Mouse (Mus musculus): ENCODE measurements around the gene Dnajc5g. TPM values are rescaled to one million over a fixed set of nuclear protein-coding genes. Genes with fewer than 3 reads are reported as not detected.

The Dnajc5g gene
- polyA plus RNA-seq, 1 experiment: not detected

DNA sequence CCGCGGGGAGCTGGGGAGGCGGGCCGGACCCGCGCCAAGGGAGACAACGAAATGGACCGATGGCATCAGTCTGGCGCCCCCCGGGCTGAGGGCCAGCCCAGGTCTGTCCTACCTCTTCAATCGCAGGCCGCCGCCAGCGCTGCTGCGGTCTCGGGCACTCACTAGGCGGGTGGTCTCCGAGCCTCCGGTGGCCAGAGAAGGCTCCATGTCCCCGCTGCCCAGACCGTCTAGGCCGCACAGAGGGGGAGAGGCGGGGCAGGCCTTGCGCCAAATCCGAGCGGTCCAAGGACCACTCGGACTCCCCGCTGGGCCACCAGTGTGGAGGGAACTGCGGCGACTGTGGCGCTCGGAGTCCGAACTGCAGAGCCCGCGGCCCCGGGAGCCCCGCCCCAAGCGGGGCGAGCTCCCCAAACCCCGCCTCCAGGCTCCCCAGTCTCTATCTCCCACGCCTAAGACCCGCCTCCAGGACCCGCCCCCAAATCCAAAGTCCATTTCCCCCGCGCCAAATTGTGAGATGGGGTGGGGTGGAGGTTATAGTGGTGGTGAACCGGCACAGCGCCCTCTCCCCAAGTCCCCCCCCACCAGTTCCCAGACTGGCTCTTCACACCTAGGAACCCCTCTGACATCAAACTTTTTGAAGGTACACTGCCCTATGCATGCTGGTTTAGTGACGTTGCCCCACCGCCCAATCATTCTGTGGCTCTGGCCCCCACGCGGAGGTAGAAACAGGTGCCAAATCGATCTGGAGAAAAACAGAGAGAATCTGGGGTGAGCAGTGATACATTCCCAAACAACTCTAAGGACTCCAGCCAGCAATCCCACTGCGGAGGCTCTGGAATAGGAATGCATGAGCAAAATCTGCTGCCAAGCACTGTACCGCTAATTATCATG is 12.7 kb upstream of the Dnajc5g start:
- Histone ChIP-seq H3K27ac (replicated peaks; ENCODE audit: low read depth, low read length) (no peak overlapping the region), H3K4me1 (ENCODE audit: control insufficient read depth, insufficient read depth, insufficient read length, low read length) (no peaks in the 10 kb centered on the region), H3K4me3 (ENCODE audit: insufficient read depth, low read depth, low read length) (peak overlapping the region; percentile 36)

DNA sequence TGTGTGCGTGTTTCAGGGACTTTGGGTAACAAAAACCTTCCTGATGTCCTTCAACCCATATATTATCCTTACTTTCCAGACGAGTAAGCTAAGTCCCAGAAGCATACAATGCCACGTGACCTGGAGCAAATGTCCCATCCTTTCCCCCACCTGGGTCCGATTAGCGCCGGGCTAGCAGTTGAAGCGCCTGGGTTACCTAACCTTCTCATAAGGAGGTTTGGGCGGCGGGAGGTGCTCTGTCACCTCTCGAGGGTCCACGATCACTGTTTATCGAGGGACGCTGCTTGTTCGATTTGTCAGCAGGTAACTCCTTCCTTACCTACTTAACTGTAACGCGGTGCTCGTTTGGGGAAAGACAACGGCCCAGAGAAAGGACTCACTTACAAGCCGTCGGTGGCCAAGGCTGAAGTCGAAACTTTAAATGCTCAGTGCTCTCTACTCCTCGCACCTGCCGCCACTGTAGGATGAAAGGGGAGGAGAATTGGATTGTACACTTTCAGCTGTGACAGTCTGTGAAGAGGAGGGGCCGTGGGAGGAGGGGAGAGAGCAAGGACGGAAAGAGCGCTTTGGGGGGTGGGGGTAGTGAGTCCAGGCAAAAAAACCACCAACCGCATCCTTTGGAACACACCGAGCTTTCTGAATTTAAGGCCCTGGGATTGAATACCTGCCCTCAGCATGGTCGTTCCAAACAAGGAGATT is 11.8 kb upstream of the Dnajc5g start:
- Histone ChIP-seq H3K4me1 (ENCODE audit: control insufficient read depth, insufficient read depth, insufficient read length, low read length) (no peaks in the 10 kb centered on the region), H3K27ac (replicated peaks; ENCODE audit: low read depth, low read length) (no peak overlapping the region), H3K4me3 (ENCODE audit: insufficient read depth, low read depth, low read length) (peak overlapping the region; percentile 20)

DNA sequence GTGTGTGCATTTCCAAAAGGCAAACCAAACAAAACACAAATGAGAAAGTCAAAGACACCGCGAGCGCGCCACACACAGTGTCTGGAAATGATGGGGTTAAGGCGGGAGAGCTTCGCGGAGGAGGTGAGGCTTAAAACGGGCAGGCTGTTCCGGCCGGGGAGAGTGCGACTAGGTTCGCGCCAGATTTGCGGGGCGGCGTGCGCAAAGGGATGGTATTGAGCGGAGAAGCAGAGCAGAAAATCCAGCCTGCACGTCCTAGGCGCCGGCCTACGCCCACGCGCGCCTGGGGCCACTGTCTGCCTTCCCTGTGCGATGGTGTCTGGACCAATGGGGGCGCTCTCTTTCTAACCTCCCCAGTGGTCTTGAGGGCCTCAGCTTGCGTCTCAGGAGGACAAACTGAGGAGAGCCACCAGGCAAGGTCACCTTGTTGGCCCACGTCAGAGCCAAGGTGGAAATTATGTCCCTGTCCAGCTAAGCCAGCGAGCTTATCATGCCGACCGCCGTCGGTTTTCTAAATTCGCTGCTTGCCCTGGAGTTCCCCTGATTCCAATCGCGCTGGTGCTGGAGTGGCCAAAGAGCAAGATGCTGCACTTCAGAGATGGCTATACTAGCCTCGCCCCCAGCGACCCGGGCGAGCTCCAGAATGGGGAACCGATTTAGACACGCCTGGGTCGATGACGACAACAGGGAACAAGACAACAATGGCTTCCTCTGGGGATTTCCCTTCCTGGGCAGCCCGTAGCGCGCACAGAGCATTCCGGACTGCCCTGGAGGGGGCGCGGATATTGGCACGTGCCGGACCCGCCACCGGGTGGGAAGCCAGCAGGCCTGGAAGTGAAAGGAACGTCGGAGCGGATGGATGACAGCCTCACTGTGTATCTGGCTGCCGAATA is 11.0 kb upstream of the Dnajc5g start:
- Histone ChIP-seq H3K4me1 (ENCODE audit: control insufficient read depth, insufficient read depth, insufficient read length, low read length) (no peaks in the 10 kb centered on the region), H3K27ac (replicated peaks; ENCODE audit: low read depth, low read length) (no peak overlapping the region), H3K4me3 (ENCODE audit: insufficient read depth, low read depth, low read length) (peak overlapping the region; percentile 20)

DNA sequence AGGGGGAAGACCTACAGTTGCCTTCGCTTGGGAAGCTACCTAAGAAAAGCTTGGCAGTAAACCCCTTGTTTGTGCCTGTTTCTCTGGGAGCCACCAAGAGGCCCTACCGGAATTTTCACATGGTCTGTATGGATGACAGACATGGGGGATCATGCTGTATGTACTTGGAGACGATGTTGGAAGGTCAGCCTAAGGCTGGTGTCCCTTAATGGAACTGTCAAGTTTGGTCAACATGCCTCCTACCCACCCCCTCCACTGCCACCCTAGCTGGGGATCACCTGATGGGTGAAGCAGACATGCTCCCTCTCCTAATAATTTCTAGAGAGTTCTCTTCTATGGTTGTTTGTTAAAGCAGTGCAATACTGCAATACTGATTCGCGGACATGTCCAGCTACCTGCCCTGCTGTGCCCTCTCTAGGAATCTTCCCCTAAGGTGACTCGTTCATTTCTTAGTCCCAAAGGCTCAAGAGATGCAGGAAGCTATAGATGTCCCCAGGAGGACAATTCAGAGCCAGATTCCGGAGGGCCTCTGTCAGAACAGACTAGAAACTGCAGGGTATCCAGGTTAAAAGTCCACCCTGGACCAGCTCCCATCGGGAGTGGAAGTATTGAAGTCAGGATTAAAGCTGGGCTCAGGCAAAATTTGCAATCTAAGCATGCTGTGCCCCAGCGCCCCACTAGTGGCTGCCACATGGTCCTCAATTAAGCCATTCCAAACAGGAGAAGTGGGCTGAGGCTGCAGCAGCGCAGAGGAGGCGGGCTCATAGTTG is 10.2 kb upstream of the Dnajc5g start:
- Histone ChIP-seq H3K4me3 (ENCODE audit: insufficient read depth, low read depth, low read length) (peak overlapping the region; percentile 20), H3K4me1 (ENCODE audit: control insufficient read depth, insufficient read depth, insufficient read length, low read length) (no peaks in the 10 kb centered on the region), H3K27ac (replicated peaks; ENCODE audit: low read depth, low read length) (no peak overlapping the region)

DNA sequence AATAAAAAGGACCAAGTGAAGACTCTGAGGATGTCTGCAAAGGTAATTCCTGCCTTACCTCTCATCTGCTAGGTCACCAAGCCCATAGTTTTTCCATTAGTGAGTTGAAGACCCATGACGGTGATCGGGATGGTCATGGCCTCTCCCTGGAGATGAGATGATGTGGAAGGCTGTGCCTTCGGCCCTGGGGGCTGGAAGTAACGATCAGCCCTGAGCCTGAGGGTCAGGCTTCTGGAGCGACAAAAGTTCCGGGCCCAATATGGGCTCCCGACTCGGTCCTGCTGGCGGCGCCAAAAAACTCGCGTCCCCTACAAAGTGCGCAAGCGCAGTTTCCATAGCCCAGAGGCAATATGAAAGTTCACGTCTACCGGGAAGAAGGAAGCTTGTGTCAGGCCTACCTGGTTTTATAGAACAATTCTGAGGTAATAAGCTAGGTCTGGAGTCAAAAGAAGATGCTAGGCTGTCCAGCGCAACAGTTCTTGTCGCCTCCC is 2.0 kb downstream of the Dnajc5g start, which contains the start of gene Slc30a3:
Gene Slc30a3 (minus strand): TSS at position 238 of the 491 bp plus-strand sequence.
- Histone ChIP-seq H3K27ac (replicated peaks; ENCODE audit: low read depth, low read length) (no peak within 1 kb of the TSS), H3K4me3 (ENCODE audit: insufficient read depth, low read depth, low read length) (no peak within 1 kb of the TSS), H3K4me1 (ENCODE audit: control insufficient read depth, insufficient read depth, insufficient read length, low read length) (no peaks in the 10 kb centered on the region)

DNA sequence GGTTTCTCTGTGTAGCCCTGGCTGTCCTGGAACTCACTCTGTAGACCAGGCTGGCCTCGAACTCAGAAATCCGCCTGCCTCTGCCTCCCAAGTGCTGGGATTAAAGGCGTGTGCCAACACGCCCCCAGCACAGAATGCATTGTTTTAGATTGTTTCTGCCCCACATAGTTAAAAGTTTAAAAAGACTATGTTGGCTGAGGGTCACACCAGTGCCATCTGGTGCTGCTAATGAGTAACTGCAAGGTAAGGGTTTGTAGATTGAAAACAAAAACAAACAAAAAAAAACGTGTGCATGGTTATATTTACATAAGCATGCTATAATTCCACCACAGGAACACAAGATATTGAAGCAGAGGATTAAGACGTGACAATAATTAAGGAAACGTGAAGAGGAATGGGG is 4.7 kb downstream of the Dnajc5g start:
- Histone ChIP-seq H3K4me3 (ENCODE audit: insufficient read depth, low read depth, low read length) (no peak overlapping the region), H3K4me1 (ENCODE audit: control insufficient read depth, insufficient read depth, insufficient read length, low read length) (no peaks in the 10 kb centered on the region), H3K27ac (replicated peaks; ENCODE audit: low read depth, low read length) (no peak overlapping the region)

DNA sequence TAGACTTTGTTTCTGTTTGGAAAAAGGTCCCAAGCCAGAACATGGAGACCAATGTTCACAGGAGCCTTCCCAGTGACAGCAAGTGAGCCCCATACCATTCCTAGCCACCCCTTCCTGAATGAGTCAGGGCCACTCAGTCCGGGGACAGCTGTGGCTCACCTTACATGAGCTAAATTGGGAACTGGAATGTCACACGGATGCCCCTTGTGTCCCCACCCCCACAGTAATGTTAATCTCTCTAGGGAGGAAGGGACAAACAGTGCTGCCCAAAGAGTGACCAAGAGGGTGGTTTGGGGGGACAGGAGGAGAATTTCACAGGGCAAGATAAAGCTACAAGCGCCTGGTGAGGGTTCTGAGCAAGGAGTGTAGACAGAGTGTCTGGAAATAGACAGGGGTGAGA is 10.3 kb downstream of the Dnajc5g start, which contains the start of gene Trim54:
Gene Trim54 (plus strand): TSS at position 359 of the 400 bp plus-strand sequence.
- Histone ChIP-seq H3K4me1 (ENCODE audit: control insufficient read depth, insufficient read depth, insufficient read length, low read length) (no peaks in the 10 kb centered on the region), H3K4me3 (ENCODE audit: insufficient read depth, low read depth, low read length) (no peak within 1 kb of the TSS; the same call in 1 of the 2 replicates), H3K27ac (replicated peaks; ENCODE audit: low read depth, low read length) (no peak within 1 kb of the TSS)

DNA sequence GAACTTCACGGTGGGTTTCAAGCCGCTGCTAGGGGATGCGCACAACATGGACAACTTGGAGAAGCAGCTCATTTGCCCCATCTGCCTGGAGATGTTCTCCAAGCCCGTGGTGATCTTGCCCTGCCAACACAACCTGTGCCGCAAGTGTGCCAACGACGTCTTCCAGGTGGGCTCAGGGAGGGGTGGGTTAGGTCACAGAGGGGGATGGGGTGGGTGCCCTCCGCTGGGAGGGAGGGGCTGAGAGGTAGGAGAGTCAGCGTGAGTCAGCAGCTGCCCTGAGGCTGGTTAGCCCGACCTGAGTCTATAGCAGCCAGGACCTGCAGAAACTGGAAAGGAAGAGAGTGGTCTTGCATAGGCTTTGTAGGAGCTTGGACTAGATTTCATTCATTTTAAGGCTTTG is 10.8 kb downstream of the Dnajc5g start:
- no peak overlapping the region for H3K27ac ChIP-seq (replicated peaks; ENCODE audit: low read depth, low read length)
- no peak overlapping the region for H3K4me3 ChIP-seq (ENCODE audit: insufficient read depth, low read depth, low read length)
- H3K4me1 ChIP-seq (ENCODE audit: control insufficient read depth, insufficient read depth, insufficient read length, low read length): no peaks in the 10 kb centered on the region

DNA sequence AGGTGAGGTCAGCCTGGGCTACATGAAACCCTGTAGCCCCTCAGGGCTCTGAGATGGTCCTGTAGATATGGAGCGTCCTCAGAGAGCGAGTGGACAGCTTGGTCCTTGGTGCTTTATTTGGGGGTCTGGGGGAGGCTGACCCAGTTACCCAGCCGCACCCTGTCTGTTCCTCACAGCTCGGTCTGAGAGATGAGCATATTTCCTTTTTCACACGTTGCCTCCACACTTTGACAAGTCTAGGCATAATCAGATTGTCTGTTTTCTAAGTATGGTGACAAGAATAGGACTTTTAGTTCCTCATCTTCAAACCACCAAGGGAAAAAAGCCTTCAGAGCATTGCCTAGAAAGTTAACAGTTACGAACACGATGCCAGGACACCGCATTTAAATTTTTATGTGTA is 15.0 kb downstream of the Dnajc5g start:
- H3K4me3 ChIP-seq (ENCODE audit: insufficient read depth, low read depth, low read length): no peak overlapping the region
- H3K4me1 ChIP-seq (ENCODE audit: control insufficient read depth, insufficient read depth, insufficient read length, low read length): no peaks in the 10 kb centered on the region
- no peak overlapping the region for H3K27ac ChIP-seq (replicated peaks; ENCODE audit: low read depth, low read length)

DNA sequence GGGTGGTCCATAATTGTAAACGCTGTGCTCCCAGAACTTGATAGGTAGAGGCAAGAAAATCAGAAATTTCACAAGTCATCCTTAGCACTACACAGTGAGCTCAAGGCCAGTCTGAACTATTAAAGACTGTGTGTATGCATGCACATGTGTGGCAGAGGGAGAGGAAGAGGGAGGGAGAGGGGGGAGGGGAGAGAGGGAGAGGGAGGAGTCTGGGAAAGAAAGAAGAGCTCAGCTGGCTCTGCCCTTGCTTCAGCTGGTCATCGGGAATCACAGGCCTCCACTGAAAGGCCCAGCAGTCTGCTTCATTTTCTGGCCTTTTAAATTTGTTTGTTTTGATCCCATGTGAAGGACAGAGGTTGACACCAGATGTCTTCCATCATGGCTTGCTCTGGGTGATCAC is 17.4 kb downstream of the Dnajc5g start:
- Histone ChIP-seq H3K27ac (replicated peaks; ENCODE audit: low read depth, low read length) (no peak overlapping the region), H3K4me1 (ENCODE audit: control insufficient read depth, insufficient read depth, insufficient read length, low read length) (no peaks in the 10 kb centered on the region), H3K4me3 (ENCODE audit: insufficient read depth, low read depth, low read length) (no peak overlapping the region)

DNA sequence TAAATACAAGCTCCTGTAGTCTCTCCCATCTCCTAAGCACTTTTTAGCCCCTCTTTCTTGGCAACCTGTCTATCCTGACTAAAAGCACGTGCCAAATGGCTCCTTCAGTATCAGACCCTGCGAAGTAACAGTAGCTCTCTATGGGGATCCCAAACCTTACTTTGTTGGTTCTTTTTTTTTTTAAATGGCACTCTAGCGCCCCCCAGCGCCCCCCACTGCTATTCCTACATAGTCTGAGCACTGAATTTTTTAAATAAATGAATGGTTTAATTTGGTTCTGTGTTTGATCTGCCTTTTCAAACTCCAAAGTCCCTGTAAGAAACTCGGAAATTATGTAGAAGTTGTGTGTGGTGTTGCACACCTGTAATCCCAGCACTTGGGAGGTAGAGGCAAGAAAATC is 20.0 kb downstream of the Dnajc5g start:
- no peak overlapping the region for H3K27ac ChIP-seq (replicated peaks; ENCODE audit: low read depth, low read length)
- no peaks in the 10 kb centered on the region for H3K4me1 ChIP-seq (ENCODE audit: control insufficient read depth, insufficient read depth, insufficient read length, low read length)
- no peak overlapping the region for H3K4me3 ChIP-seq (ENCODE audit: insufficient read depth, low read depth, low read length)

DNA sequence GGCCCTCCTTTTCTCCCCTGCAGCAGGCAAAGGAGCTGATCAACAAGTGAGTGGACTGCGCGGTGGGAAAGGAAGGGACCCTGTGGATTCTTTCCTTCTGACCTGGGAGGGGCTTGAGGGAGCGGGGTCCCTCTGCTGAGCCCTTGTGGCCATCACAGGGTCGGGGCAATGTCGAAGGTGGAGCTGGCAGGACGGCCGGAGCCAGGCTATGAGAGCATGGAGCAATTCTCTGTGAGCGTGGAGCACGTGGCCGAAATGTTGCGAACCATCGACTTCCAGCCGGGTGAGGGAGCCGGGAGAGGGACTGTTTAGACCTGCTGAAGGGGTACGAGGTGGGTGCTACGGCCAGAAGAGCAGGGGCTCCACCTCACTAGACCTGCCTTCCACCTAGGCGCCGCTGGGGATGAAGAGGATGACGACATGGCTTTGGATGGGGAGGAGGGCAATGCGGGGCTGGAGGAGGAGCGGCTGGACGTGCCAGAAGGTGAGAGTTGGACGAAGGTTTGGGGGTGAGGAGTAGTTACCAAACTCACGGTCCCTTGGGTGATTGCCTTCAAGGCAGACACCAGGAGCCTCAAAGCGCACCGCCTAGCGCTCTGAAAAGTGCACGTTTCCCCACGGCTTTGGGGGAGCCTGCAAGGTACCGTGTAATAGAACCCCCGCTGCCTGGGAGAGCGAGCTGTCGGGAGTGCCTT is 30.8 kb downstream of the Dnajc5g start:
- no peaks in the 10 kb centered on the region; the same call in 1 of the 2 replicates for H3K4me1 ChIP-seq (ENCODE audit: control insufficient read depth, insufficient read depth, insufficient read length, low read length)
- H3K27ac ChIP-seq (replicated peaks; ENCODE audit: low read depth, low read length): no peak overlapping the region
- H3K4me3 ChIP-seq (ENCODE audit: insufficient read depth, low read depth, low read length): no peak overlapping the region

DNA sequence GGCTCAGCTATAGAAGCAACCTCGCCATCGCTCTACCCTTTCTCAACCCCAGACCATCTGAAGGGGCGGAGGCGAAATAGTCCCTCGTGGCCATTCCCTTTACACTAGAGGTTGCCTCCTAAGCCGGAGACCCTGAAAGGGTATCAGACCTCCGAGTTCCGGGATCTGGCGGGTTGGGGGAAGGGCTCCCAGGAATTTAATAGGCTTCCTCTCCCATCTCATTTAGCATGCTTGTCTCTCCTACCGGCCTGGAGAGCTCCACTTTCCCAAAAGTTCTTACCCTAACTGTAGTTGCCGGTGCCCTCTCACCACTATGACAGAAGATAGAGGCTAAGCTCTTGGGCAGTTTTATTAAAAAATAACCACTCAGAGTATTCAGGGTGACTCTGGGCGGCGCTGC is 31.6 kb downstream of the Dnajc5g start:
- H3K4me3 ChIP-seq (ENCODE audit: insufficient read depth, low read depth, low read length): no peak overlapping the region
- H3K4me1 ChIP-seq (ENCODE audit: control insufficient read depth, insufficient read depth, insufficient read length, low read length): no peaks in the 10 kb centered on the region; the same call in 1 of the 2 replicates
- H3K27ac ChIP-seq (replicated peaks; ENCODE audit: low read depth, low read length): no peak overlapping the region

Measured in brown adipose tissue, adult 24 weeks (tissue).